ENCODE assay signal across 17 mouse cellular contexts in the genomic region with DNA sequence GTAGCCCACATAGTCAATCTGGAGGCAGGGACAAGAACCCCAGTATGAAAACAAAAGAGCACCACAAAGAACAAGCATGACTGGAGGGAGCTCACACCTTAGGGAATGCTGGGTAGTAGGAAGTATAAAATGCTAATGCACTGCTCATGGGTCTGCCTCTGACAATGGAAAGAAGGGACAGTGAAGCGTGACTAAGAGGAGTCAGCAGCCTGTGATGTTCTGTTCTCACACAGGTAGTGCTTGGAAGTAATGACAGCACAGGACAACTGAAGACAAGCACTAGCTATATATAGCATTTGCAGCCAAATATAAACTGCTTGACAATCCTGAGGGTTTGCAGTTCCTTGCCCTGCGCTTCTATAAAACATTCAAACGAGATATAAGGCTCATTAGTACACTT. TPM values are rescaled to one million over a fixed set of nuclear protein-coding genes. Genes with fewer than 3 reads are reported as not detected.
DNase-seq lines count a peak whose midpoint lies in the region; ATAC-seq and TF ChIP-seq lines count a peak whose summit lies in the region.
"Had no signal": no experiment of that assay in that cellular context is flagged by ENCODE, and none has a peak within 500 bp of the region (broad histone marks: within the 10 kb centered on the region; RNA-seq: fewer than 3 reads in every experiment).

No protein-coding gene starts in this region.

- no peak overlapping the region for H3K4me2 ChIP-seq in forebrain, embryonic 12.5 days
- no peak overlapping the region for H3K4me2 ChIP-seq in kidney, embryonic 15.5 days
- no peak overlapping the region for H3K4me2 ChIP-seq in CH12.LX (ENCODE audit: insufficient read depth, low read depth, poor library complexity, severe bottlenecking)
- peak overlapping the region; percentile 16 for H3K4me2 ChIP-seq in heart, postnatal 0 days (ENCODE audit: low read depth, low read length)
- H3K4me2 ChIP-seq: embryonic facial prominence, embryonic 12.5 days had no signal

- peak; percentile 27; the same call in 1 of the 2 replicates for ATAC-seq in forebrain, embryonic 12.5 days (ENCODE audit: low FRiP score)
- 0 out of 2 replicates have a peak, but pooled peaks have one; percentile 56 for ATAC-seq in kidney, embryonic 15.5 days (replicated peaks; ENCODE audit: low FRiP score)
- peak; percentile 79 for ATAC-seq in heart, postnatal 0 days (ENCODE audit: insufficient read depth, low read depth)
- ATAC-seq: activated CD4-positive, CD25-positive, alpha-beta regulatory T cell, adult 4 months; forebrain, embryonic 16.5 days had no signal

- no peak overlapping the region for H3K9ac ChIP-seq in forebrain, embryonic 12.5 days
- H3K9ac ChIP-seq in kidney, embryonic 15.5 days = no peak overlapping the region
- H3K9ac ChIP-seq in CH12.LX (ENCODE audit: insufficient read depth, low read depth) = no peak overlapping the region
- no peak overlapping the region for H3K9ac ChIP-seq in heart, postnatal 0 days (replicated peaks; ENCODE audit: low read depth, low read length)
- H3K9ac ChIP-seq: embryonic facial prominence, embryonic 12.5 days; liver, embryonic 14.5 days had no signal

- no peaks in the 10 kb centered on the region; the same call in 1 of the 2 replicates for H3K36me3 ChIP-seq in forebrain, embryonic 12.5 days (replicated peaks)
- H3K36me3 ChIP-seq in forebrain, embryonic 10.5 days (replicated peaks) = peaks cover 24% of the 10 kb centered on the region
- H3K36me3 ChIP-seq in kidney, embryonic 15.5 days = no peaks in the 10 kb centered on the region
- peaks cover 0 to 16% of the 10 kb centered on the region in 2 experiments for H3K36me3 ChIP-seq in CH12.LX (replicated peaks in 1 of 2; ENCODE audit: control insufficient read depth in 1 of 2, insufficient read depth in 1 of 2, low read length in 1 of 2)
- no peaks in the 10 kb centered on the region for H3K36me3 ChIP-seq in heart, postnatal 0 days (replicated peaks; ENCODE audit: control insufficient read depth, insufficient read depth, low read length)
- H3K36me3 ChIP-seq: embryonic facial prominence, embryonic 12.5 days; G1E had no signal

- no peak for TF ChIP-seq RAD21 in CH12.LX (IDR thresholded peaks at IDR 0.05; ENCODE audit: low read depth, low read length)

- H3K4me3 ChIP-seq in forebrain, embryonic 12.5 days (replicated peaks) = no peak overlapping the region
- no peak overlapping the region for H3K4me3 ChIP-seq in forebrain, embryonic 10.5 days
- no peak overlapping the region for H3K4me3 ChIP-seq in kidney, embryonic 15.5 days (replicated peaks)
- H3K4me3 ChIP-seq in CH12.LX (replicated peaks in 1 of 3; ENCODE audit: low read depth in 2 of 3, low read length in 2 of 3, poor library complexity in 1 of 3) = no peak overlapping the region
- H3K4me3 ChIP-seq in heart, postnatal 0 days (ENCODE audit: low read depth, low read length) = no peak overlapping the region
- H3K4me3 ChIP-seq: embryonic facial prominence, embryonic 12.5 days had no signal

- in situ Hi-C loops in CH12.LX (cut with MboI; ENCODE audit: low pct_ligation_motif_present, low pct_unique_long_range_greater_than_20kb, low sequenced_read_pairs) = no loop called here

- DNase-seq in forebrain, embryonic 10.5 days (ENCODE audit: extremely low spot score, low spot score) = no peak
- no peak for DNase-seq in kidney, adult 11 months
- peak; percentile 66 for DNase-seq in CH12.LX (ENCODE audit: extremely low read depth)
- DNase-seq in heart, postnatal 0 days (ENCODE audit: low spot score) = peak; percentile 69
- DNase-seq in ovary, postnatal 14 days (ENCODE audit: low spot score) = no peak
- no peak for DNase-seq in left cerebral cortex, adult 11 months (ENCODE audit: low spot score)
- DNase-seq: cerebellum, adult 9-11 months; kidney, adult 9 months; layer of hippocampus, postnatal 36 days; right cerebral cortex, postnatal 25 days had no signal

- no peak for TF ChIP-seq POLR2A in CH12.LX (IDR thresholded peaks at IDR 0.05; ENCODE audit: low read depth, low read length)

- WGBS in forebrain, embryonic 12.5 days = 79% methylated on average over 3 of the region's 3 CpGs
- WGBS in forebrain, embryonic 10.5 days = 86% methylated on average over 3 of the region's 3 CpGs
- WGBS in kidney, embryonic 15.5 days = 64% methylated on average over 3 of the region's 3 CpGs
- WGBS in heart, postnatal 0 days = 32% methylated on average over 3 of the region's 3 CpGs

- H3K9me3 ChIP-seq in forebrain, embryonic 12.5 days = no peaks in the 10 kb centered on the region
- H3K9me3 ChIP-seq in forebrain, embryonic 10.5 days = no peaks in the 10 kb centered on the region
- no peaks in the 10 kb centered on the region for H3K9me3 ChIP-seq in kidney, embryonic 15.5 days (replicated peaks)
- H3K9me3 ChIP-seq in CH12.LX (replicated peaks; ENCODE audit: low read length) = no peaks in the 10 kb centered on the region
- no peaks in the 10 kb centered on the region for H3K9me3 ChIP-seq in heart, postnatal 0 days (replicated peaks; ENCODE audit: control insufficient read depth, low read length)
- H3K9me3 ChIP-seq: embryonic facial prominence, embryonic 12.5 days; G1E had no signal

- H3K27ac ChIP-seq in forebrain, embryonic 12.5 days = no peak overlapping the region
- no peak overlapping the region for H3K27ac ChIP-seq in forebrain, embryonic 10.5 days
- no peak overlapping the region for H3K27ac ChIP-seq in kidney, embryonic 15.5 days
- no peak overlapping the region for H3K27ac ChIP-seq in CH12.LX (ENCODE audit: insufficient read depth, low read depth)
- peak overlapping the region; percentile 82 for H3K27ac ChIP-seq in heart, postnatal 0 days (ENCODE audit: low read depth)
- H3K27ac ChIP-seq: embryonic facial prominence, embryonic 12.5 days; liver, embryonic 14.5 days had no signal

- no peaks in the 10 kb centered on the region for H3K27me3 ChIP-seq in forebrain, embryonic 12.5 days
- H3K27me3 ChIP-seq in forebrain, embryonic 10.5 days (ENCODE audit: poor library complexity, severe bottlenecking) = no peaks in the 10 kb centered on the region
- no peaks in the 10 kb centered on the region for H3K27me3 ChIP-seq in kidney, embryonic 15.5 days
- H3K27me3 ChIP-seq in CH12.LX (replicated peaks) = no peaks in the 10 kb centered on the region
- H3K27me3 ChIP-seq in heart, postnatal 0 days (ENCODE audit: control insufficient read depth, insufficient read depth, low read length) = no peaks in the 10 kb centered on the region
- H3K27me3 ChIP-seq: embryonic facial prominence, embryonic 12.5 days had no signal

- H3K4me1 ChIP-seq in forebrain, embryonic 12.5 days = peaks cover 23% of the 10 kb centered on the region
- H3K4me1 ChIP-seq in forebrain, embryonic 10.5 days = peaks cover 22% of the 10 kb centered on the region
- peaks cover 19% of the 10 kb centered on the region for H3K4me1 ChIP-seq in kidney, embryonic 15.5 days
- H3K4me1 ChIP-seq in CH12.LX (ENCODE audit: control insufficient read depth in 1 of 2, insufficient read depth in 2 of 2) = peaks cover 6 to 46% of the 10 kb centered on the region in 2 experiments; a peak in 3 of 4 replicates
- peaks cover 53% of the 10 kb centered on the region for H3K4me1 ChIP-seq in heart, postnatal 0 days (ENCODE audit: control insufficient read depth, insufficient read depth)

- peaks cover 21% of the 10 kb centered on the region for H3K79me2 ChIP-seq in CH12.LX (replicated peaks; ENCODE audit: control insufficient read depth, extremely low read depth, insufficient read depth, poor library complexity, severe bottlenecking)

- no peak for TF ChIP-seq CTCF in CH12.LX (conservative IDR thresholded peaks at IDR 0.05 in 1 of 2, IDR thresholded peaks at IDR 0.05 in 1 of 2; ENCODE audit: low read depth in 2 of 2, low read length in 2 of 2)
- no peak for TF ChIP-seq CTCF in heart, postnatal 0 days (IDR thresholded peaks at IDR 0.05; ENCODE audit: low read depth)

- dilution Hi-C loops in CH12.LX (cut with MboI; ENCODE audit: extremely low pct_ligation_motif_present, extremely low pct_unique_long_range_greater_than_20kb, low sequenced_read_pairs) = no loop called here

- TF ChIP-seq EP300 in CH12.LX (IDR thresholded peaks at IDR 0.05; ENCODE audit: low read length) = no peak
- TF ChIP-seq EP300 in heart, postnatal 0 days (IDR thresholded peaks at IDR 0.05; ENCODE audit: low read depth) = no peak

TF ChIP-seq in CH12.LX, 34 proteins besides CTCF, POLR2A, EP300 and RAD21:
- TF ChIP-seq E2F4 (IDR thresholded peaks at IDR 0.05; ENCODE audit: insufficient replicate concordance, low read depth, low read length) (no peak), UBTF (IDR thresholded peaks at IDR 0.05; ENCODE audit: low read depth, low read length) (no peak), ZKSCAN1 (IDR thresholded peaks at IDR 0.05; ENCODE audit: borderline replicate concordance, low read depth, low read length) (no peak), MEF2A (IDR thresholded peaks at IDR 0.05; ENCODE audit: borderline replicate concordance, low read depth, low read length) (peak; percentile 63; the same call in 1 of the 2 replicates), ELF1 (IDR thresholded peaks at IDR 0.05; ENCODE audit: low read depth, low read length) (peak; percentile 26; the same call in 1 of the 2 replicates), CHD2 (IDR thresholded peaks at IDR 0.05; ENCODE audit: low read length) (no peak), USF1 (IDR thresholded peaks at IDR 0.05; ENCODE audit: low read depth, low read length) (no peak), MAZ (IDR thresholded peaks at IDR 0.05; ENCODE audit: low read depth, low read length) (no peak), BHLHE40 (IDR thresholded peaks at IDR 0.05; ENCODE audit: low read depth, low read length) (no peak), NRF1 (IDR thresholded peaks at IDR 0.05; ENCODE audit: low read depth, low read length) (no peak), TBP (conservative IDR thresholded peaks at IDR 0.05; ENCODE audit: low read depth, low read length) (no peak), ETS1 (conservative IDR thresholded peaks at IDR 0.05; ENCODE audit: low read depth, low read length) (peak; percentile 53), SIN3A (IDR thresholded peaks at IDR 0.05; ENCODE audit: low read length) (no peak)

RNA-seq across cellular contexts. Expression of gene Enah, which starts 44.3 kb away (rescaled TPM):
- 37.4 and 40.4 TPM in 2 replicates for polyA plus RNA-seq in forebrain, embryonic 12.5 days (2016; fragmentation: Nextera tagmentation; extraction: Ambion mirVana)
- 24.6 and 27.7 TPM in 2 replicates for polyA plus RNA-seq in forebrain, embryonic 10.5 days (2016; fragmentation: Nextera tagmentation; extraction: Ambion mirVana)
- 14.5 and 17.3 TPM in 2 replicates for polyA plus RNA-seq in kidney, embryonic 15.5 days (2015; fragmentation: Nextera tagmentation; extraction: Ambion mirVana)
- 72.6 and 80.1 TPM in 2 replicates for total RNA-seq in CH12.LX (2012; rRNA removed)
- total RNA-seq in CH12.LX (2014; rRNA removed) = 45.3 and 52.4 TPM in 2 replicates
- 75.3 and 79.0 TPM in 2 replicates for polyA plus RNA-seq in CH12.LX (2012; ENCODE audit: insufficient read length, low read depth)
- total RNA-seq in heart, postnatal 0 days (2014; rRNA removed; ENCODE audit: low replicate concordance) = 69.3 and 77.9 TPM in 2 replicates
- 10.3 and 13.2 TPM in 2 replicates for polyA plus RNA-seq in heart, postnatal 0 days (2015; fragmentation: Nextera tagmentation; extraction: Ambion mirVana)
- polyA plus RNA-seq: G1E had no signal

Comparison
In these comparisons a context has a peak if more than half of its experiments do, and no peak if none do; other contexts are left out.
1. ATAC-seq: peak in every context shown above with its lines; median percentile 79 in heart, postnatal 0 days; 56 in kidney, embryonic 15.5 days; 27 in forebrain, embryonic 12.5 days.
2. DNase-seq: peak in CH12.LX (single experiment) and heart, postnatal 0 days (single experiment); none in forebrain, embryonic 10.5 days (single experiment), kidney, adult 11 months (single experiment), ovary, postnatal 14 days (single experiment) and left cerebral cortex, adult 11 months (single experiment).